Mouse (Mus musculus): ENCODE measurements around the gene Mlh1. TPM values are rescaled to one million over a fixed set of nuclear protein-coding genes. Genes with fewer than 3 reads are reported as not detected.

Mlh1 gene
- polyA plus RNA-seq, 1 experiment from 2014 or later = 40.2 TPM

GRCm38 (mm10) chr9:111182176-111182575 is 89.4 kb downstream of the Mlh1 start:
- Histone ChIP-seq H3K27ac (no peak overlapping the region), H3K9me3 (replicated peaks) (no peaks in the 10 kb centered on the region), H3K27me3 (no peaks in the 10 kb centered on the region), H3K4me2 (no peak overlapping the region), H3K9ac (no peak overlapping the region), H3K36me3 (no peaks in the 10 kb centered on the region), H3K4me3 (replicated peaks) (no peak overlapping the region), H3K4me1 (no peaks in the 10 kb centered on the region)
- WGBS = 70% methylated on average over 3 of the region's 3 CpGs
- ATAC-seq (replicated peaks; ENCODE audit: low FRiP score) = no peak

GRCm38 (mm10) chr9:111178971-111179370 is 92.6 kb downstream of the Mlh1 start:
- H3K4me2 ChIP-seq = no peak overlapping the region
- H3K36me3 ChIP-seq = no peaks in the 10 kb centered on the region
- no peaks in the 10 kb centered on the region for H3K9me3 ChIP-seq (replicated peaks)
- no peak overlapping the region for H3K9ac ChIP-seq
- H3K27me3 ChIP-seq = no peaks in the 10 kb centered on the region
- H3K27ac ChIP-seq = no peak overlapping the region
- WGBS = 37% methylated on average over 5 of the region's 5 CpGs
- peak; percentile 70 for ATAC-seq (replicated peaks; ENCODE audit: low FRiP score)
- H3K4me1 ChIP-seq = no peaks in the 10 kb centered on the region
- no peak overlapping the region for H3K4me3 ChIP-seq (replicated peaks)

Other genes starting within 250 kb of the Mlh1 start
- 1.3 TPM in 2 replicates for gene Ccrl2, start 214.3 kb downstream of the Mlh1 start, polyA plus RNA-seq (2015; fragmentation: Nextera tagmentation; extraction: Ambion mirVana)
- gene Lrrfip2, start 154.2 kb downstream of the Mlh1 start, polyA plus RNA-seq (2015; fragmentation: Nextera tagmentation; extraction: Ambion mirVana) = 35.9 and 37.9 TPM in 2 replicates
- 25.9 and 27.0 TPM in 2 replicates for gene Epm2aip1, start 138 bp upstream of the Mlh1 start, polyA plus RNA-seq (2015; fragmentation: Nextera tagmentation; extraction: Ambion mirVana)
- 0.44 and 0.75 TPM in 2 replicates for gene Trank1, start 39.9 kb upstream of the Mlh1 start, polyA plus RNA-seq (2015; fragmentation: Nextera tagmentation; extraction: Ambion mirVana)
- 3.2 TPM in 2 replicates for gene Dclk3, start 167.3 kb upstream of the Mlh1 start, polyA plus RNA-seq (2015; fragmentation: Nextera tagmentation; extraction: Ambion mirVana)